In the genomic region with DNA sequence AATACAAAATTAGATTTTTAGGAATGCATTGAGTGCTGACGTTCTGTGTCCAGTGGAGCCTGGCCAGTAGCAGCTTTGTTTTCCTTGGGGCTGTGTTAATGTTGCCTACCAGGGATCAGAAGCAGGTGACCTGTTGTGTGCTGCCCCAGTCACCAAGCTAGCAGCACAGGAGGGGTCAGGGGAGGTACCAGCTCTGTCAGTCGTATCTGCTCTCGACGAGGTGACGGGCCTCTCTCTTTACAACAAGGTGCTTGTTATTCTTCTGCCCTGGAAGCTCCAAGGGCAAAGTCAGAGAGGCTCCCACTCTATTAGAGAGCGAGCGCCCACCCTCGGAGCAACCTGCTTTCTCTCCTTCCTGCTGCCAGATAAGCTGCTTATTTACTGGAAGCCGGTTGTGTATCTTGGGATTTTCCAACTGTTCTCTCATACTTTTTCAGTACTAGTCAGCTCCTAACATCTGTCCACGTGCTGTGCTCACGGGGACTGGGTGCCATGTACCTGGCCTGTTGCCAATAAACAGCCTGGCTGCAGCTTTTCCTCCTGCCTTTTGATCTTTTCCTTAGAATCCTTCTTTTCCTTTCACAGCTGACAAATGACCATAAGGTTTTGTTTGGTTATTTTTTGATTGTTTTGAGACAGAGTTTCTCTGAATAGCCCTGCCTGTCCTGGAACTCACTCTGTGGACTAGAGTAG, we compare ENCODE assay signal across 8 mouse cellular contexts. TPM values are rescaled to one million over a fixed set of nuclear protein-coding genes. Genes with fewer than 3 reads are reported as not detected.
DNase-seq lines count a peak whose midpoint lies in the region; ATAC-seq lines count a peak whose summit lies in the region.

No protein-coding gene starts in this region.

- no peak overlapping the region for H3K4me3 ChIP-seq in hindbrain, embryonic 14.5 days (replicated peaks; ENCODE audit: low read length)
- H3K4me3 ChIP-seq in hindbrain, embryonic 16.5 days (ENCODE audit: low read length) = no peak overlapping the region
- peak overlapping the region; percentile 93; the same call in 1 of the 2 replicates for H3K4me3 ChIP-seq in embryonic facial prominence, embryonic 10.5 days
- H3K4me3 ChIP-seq in liver, embryonic 15.5 days (replicated peaks) = no peak overlapping the region

- no peak overlapping the region; the same call in 1 of the 2 replicates for H3K9ac ChIP-seq in hindbrain, embryonic 14.5 days
- no peak overlapping the region for H3K9ac ChIP-seq in hindbrain, embryonic 16.5 days (ENCODE audit: low read depth, low read length)
- H3K9ac ChIP-seq in liver, embryonic 15.5 days = no peak overlapping the region

- H3K36me3 ChIP-seq in hindbrain, embryonic 14.5 days (replicated peaks; ENCODE audit: control insufficient read depth, insufficient read depth) = no peaks in the 10 kb centered on the region
- H3K36me3 ChIP-seq in hindbrain, embryonic 16.5 days (ENCODE audit: control insufficient read depth, insufficient read depth, low read length) = no peaks in the 10 kb centered on the region
- peaks cover 9% of the 10 kb centered on the region for H3K36me3 ChIP-seq in embryonic facial prominence, embryonic 10.5 days (replicated peaks)
- H3K36me3 ChIP-seq in liver, embryonic 15.5 days (replicated peaks) = peaks cover 8% of the 10 kb centered on the region

- H3K27me3 ChIP-seq in hindbrain, embryonic 14.5 days (ENCODE audit: control insufficient read depth, insufficient read depth, low read length) = no peaks in the 10 kb centered on the region
- no peaks in the 10 kb centered on the region for H3K27me3 ChIP-seq in hindbrain, embryonic 16.5 days (replicated peaks; ENCODE audit: control insufficient read depth, insufficient read depth, low read length)
- 0 out of 2 replicates have a peak, but pooled peaks cover 19% of the 10 kb centered on the region for H3K27me3 ChIP-seq in embryonic facial prominence, embryonic 10.5 days (replicated peaks; ENCODE audit: low read depth, poor library complexity, severe bottlenecking)
- H3K27me3 ChIP-seq in liver, embryonic 15.5 days = peaks cover 20% of the 10 kb centered on the region

- peak overlapping the region; percentile 93 for H3K4me2 ChIP-seq in hindbrain, embryonic 14.5 days (replicated peaks)
- H3K4me2 ChIP-seq in hindbrain, embryonic 16.5 days (ENCODE audit: low read length) = no peak overlapping the region
- peak overlapping the region; percentile 95 for H3K4me2 ChIP-seq in liver, embryonic 15.5 days

- H3K4me1 ChIP-seq in hindbrain, embryonic 14.5 days (replicated peaks; ENCODE audit: control insufficient read depth, insufficient read depth, low read length) = peaks cover 33% of the 10 kb centered on the region
- peaks cover 13% of the 10 kb centered on the region for H3K4me1 ChIP-seq in hindbrain, embryonic 16.5 days (ENCODE audit: control insufficient read depth, insufficient read depth, low read depth, low read length)
- peaks cover 44% of the 10 kb centered on the region for H3K4me1 ChIP-seq in embryonic facial prominence, embryonic 10.5 days
- peaks cover 42% of the 10 kb centered on the region for H3K4me1 ChIP-seq in liver, embryonic 15.5 days (replicated peaks)

- no peaks in the 10 kb centered on the region for H3K9me3 ChIP-seq in hindbrain, embryonic 14.5 days (ENCODE audit: control insufficient read depth, low read length)
- H3K9me3 ChIP-seq in hindbrain, embryonic 16.5 days (ENCODE audit: control insufficient read depth, low read length) = no peaks in the 10 kb centered on the region
- no peaks in the 10 kb centered on the region for H3K9me3 ChIP-seq in embryonic facial prominence, embryonic 10.5 days
- H3K9me3 ChIP-seq in liver, embryonic 15.5 days (replicated peaks) = no peaks in the 10 kb centered on the region

- H3K27ac ChIP-seq in hindbrain, embryonic 14.5 days = 0 out of 2 replicates have a peak overlapping the region, but pooled peaks have one; percentile 0
- no peak overlapping the region for H3K27ac ChIP-seq in hindbrain, embryonic 16.5 days (ENCODE audit: low read depth, low read length)
- H3K27ac ChIP-seq in embryonic facial prominence, embryonic 10.5 days (replicated peaks) = peak overlapping the region; percentile 59
- H3K27ac ChIP-seq in liver, embryonic 15.5 days (replicated peaks) = peak overlapping the region; percentile 48; the same call in 1 of the 2 replicates

- WGBS in hindbrain, embryonic 14.5 days = 12% methylated on average over 11 of the region's 11 CpGs
- 12% methylated on average over 11 of the region's 11 CpGs for WGBS in hindbrain, embryonic 16.5 days
- 10% methylated on average over 11 of the region's 11 CpGs for WGBS in embryonic facial prominence, embryonic 10.5 days
- WGBS in liver, embryonic 15.5 days (ENCODE audit: insufficient replicate concordance) = 16% methylated on average over 11 of the region's 11 CpGs

- peak; percentile 41 for DNase-seq in hindbrain, embryonic 14.5 days (ENCODE audit: low spot score)
- DNase-seq in embryonic facial prominence, embryonic 10.5 days (ENCODE audit: low spot score) = peak; percentile 20
- DNase-seq in induced T-regulatory cell, adult 2 months (ENCODE audit: low read depth) = peak; percentile 8
- no peak for DNase-seq in thymus, postnatal 0 days (ENCODE audit: low spot score)
- no peak for DNase-seq in left cerebral cortex, adult 9 months (ENCODE audit: low spot score in 2 of 2)

- ATAC-seq in hindbrain, embryonic 14.5 days (ENCODE audit: low FRiP score) = no peak
- ATAC-seq in hindbrain, embryonic 16.5 days = no peak
- ATAC-seq in liver, embryonic 15.5 days (ENCODE audit: insufficient read depth) = no peak
- ATAC-seq in activated CD4-positive, CD25-positive, alpha-beta regulatory T cell, adult 4 months = no peak

RNA-seq across cellular contexts. Expression of a gene that starts 2.8 kb away (rescaled TPM):
- 5.4 and 5.8 TPM in 2 replicates for polyA plus RNA-seq in hindbrain, embryonic 14.5 days (2014; fragmentation: Nextera tagmentation; extraction: Ambion mirVana)
- polyA plus RNA-seq in hindbrain, embryonic 16.5 days (2015; fragmentation: Nextera tagmentation; extraction: Ambion mirVana) = 4.1 and 4.6 TPM in 2 replicates
- polyA plus RNA-seq in embryonic facial prominence, embryonic 10.5 days (2016; fragmentation: Nextera tagmentation; extraction: Ambion mirVana) = 7.9 and 8.1 TPM in 2 replicates
- 4.0 and 5.2 TPM in 2 replicates for polyA plus RNA-seq in liver, embryonic 15.5 days (2015; fragmentation: Nextera tagmentation; extraction: Ambion mirVana)
- under 1 TPM; 0.48 to 0.83 TPM for polyA plus RNA-seq in activated CD4-positive, CD25-positive, alpha-beta regulatory T cell, adult 4 months (2017; shearing (Covaris generic))
- 4.5 TPM in 2 replicates for polyA plus RNA-seq in thymus, postnatal 0 days (2015; fragmentation: Nextera tagmentation; extraction: Ambion mirVana)

Comparison
In these comparisons a context has a peak if more than half of its experiments do, and no peak if none do; other contexts are left out.
1. DNase-seq: peak in hindbrain, embryonic 14.5 days (single experiment), embryonic facial prominence, embryonic 10.5 days (single experiment) and induced T-regulatory cell, adult 2 months (single experiment); none in thymus, postnatal 0 days (single experiment) and left cerebral cortex, adult 9 months (0 of 2).